Mouse (Mus musculus) megakaryocyte, adult 5-6 weeks (primary cell): ENCODE measurements around the gene Ugt1a10. TPM values are rescaled to one million over a fixed set of nuclear protein-coding genes. Genes with fewer than 3 reads are reported as not detected.
"Not testable (repeated sequence)": the region's sequence is repeated elsewhere in the genome, so short reads cannot be mapped to it uniquely, and the experiment has no call there.

Experiments
- ATAC-seq: 2 replicates; pipeline ENCODE4 v1.8.0; 2016; ENCODE audit warnings: mild to moderate bottlenecking, inconsistent platforms; ENCODE audit not compliant: poor library complexity, severe bottlenecking
- total RNA-seq, 2 experiments: library from RNA; stranded (forward) in 1 of 2; stranded (reverse) in 1 of 2; fragments of 153-499, 151-499 nt in 1 of 2; fragments of 221-1000, 200-1000 nt in 1 of 2; gene quantifications; 2 replicates each; pipeline versions ENCODE4 v1.2.3 to v1.2.4; 2015 to 2017

Gene Ugt1a10
- total RNA-seq (2015) = not detected in 2 replicates
- total RNA-seq (2017) = not detected in 2 replicates

- ATAC-seq = no peak
These were observed at the start of gene Ugt1a10 for GRCm38 (mm10) chr1:88055088-88055487. Gene Ugt1a10, plus strand, starts transcription at chr1:88055388.

- ATAC-seq = no peak
These were observed 47.4 kb upstream of the Ugt1a10 start for GRCm38 (mm10) chr1:88007692-88008210.

DNA sequence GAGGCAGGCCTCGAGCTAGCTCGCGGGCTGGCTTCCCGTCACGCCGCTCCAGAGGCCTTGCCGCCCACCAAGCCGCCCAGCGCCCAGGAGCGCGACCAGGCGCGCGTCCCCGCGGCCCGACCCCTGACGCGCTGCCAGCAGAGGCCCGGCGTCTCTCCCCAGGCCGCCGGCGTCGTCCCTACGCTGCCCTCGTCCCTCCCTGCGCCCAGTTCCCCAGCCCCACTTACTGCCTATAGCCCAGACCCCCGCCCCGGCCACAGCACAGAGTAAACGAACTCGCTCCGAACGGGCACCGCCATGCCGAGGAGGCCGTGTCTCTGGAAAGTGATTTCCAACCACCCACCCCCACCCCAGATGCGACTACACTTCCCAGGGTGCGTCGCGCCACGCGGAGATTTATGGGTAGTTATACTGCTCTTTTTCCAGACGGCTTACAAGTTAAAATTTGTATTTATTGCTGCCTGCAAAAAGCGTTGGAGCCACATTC is 46.9 kb upstream of the Ugt1a10 start, which contains the start of gene Usp40:
Gene Usp40 (minus strand): TSS at position 341 of the 487 bp plus-strand sequence.
- ATAC-seq = peak; percentile 94

GRCm38 (mm10) chr1:88008735-88009134 is 46.5 kb upstream of the Ugt1a10 start:
- ATAC-seq = no peak

- ATAC-seq = no peak
These were observed 45.7 kb upstream of the Ugt1a10 start for GRCm38 (mm10) chr1:88009521-88009920.

GRCm38 (mm10) chr1:88013726-88014125 is 41.5 kb upstream of the Ugt1a10 start:
- no peak for ATAC-seq

DNA sequence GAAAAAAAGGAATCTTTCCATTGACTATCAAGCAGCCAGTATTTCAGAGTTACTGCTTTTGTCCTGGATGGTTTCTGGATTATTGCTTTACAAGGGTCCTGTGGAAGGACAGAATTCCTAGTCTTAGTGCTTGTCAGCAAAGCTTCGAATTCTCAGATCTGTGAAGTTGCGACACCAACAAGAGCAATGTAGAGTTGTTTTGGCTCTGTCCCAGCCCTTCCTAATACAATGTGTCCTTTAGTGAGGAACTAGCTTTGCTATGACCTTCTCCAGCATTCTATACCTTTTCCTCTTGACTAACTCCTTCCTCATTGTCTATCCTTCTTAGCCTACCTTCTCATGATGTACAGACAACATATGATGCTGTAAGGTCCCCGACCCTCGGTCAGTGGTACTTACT is 41.0 kb upstream of the Ugt1a10 start:
- ATAC-seq = no peak

DNA sequence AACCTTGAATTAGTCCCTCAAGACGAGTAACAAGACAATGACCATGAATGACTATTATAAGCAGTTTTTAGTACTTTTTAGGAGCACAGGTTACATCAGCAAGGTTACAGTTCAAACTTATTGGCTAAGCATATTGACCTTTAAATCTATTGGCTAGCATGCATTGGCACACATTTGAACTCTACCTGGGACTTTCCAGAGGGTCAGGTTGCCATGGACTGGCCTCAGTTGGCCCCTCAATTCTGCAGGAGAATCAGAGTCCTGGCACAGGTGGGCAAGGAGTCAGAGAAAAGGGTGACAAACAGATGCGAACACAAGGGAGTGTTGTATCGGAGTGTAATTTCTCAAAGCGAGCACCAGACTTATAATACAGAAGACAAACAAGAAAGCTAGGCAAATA is 40.5 kb upstream of the Ugt1a10 start:
- no peak for ATAC-seq

DNA sequence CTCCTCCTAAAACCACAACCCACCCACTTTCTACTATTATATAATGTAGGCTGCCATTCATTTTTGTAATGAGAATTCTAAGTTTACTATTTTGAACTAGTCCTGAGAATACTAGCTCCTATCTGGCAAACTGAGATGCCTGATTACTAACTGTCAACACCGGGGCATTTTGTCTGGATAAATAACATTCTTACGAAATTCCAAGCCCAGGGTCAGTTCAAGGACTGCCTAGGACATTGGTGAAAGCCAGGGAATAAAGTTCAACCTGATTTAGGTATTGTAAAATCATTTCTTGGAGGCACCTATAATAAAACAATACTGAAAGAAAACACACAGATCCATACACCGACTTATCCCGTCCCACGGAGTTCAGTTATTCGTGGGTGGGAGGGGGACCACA is 39.8 kb upstream of the Ugt1a10 start:
- no peak for ATAC-seq

- ATAC-seq = not testable (repeated sequence)
These were observed 29.9 kb upstream of the Ugt1a10 start for GRCm38 (mm10) chr1:88025244-88025643.

- peak; percentile 77 for ATAC-seq
These were observed 12.1 kb upstream of the Ugt1a10 start for GRCm38 (mm10) chr1:88043044-88043443.

DNA sequence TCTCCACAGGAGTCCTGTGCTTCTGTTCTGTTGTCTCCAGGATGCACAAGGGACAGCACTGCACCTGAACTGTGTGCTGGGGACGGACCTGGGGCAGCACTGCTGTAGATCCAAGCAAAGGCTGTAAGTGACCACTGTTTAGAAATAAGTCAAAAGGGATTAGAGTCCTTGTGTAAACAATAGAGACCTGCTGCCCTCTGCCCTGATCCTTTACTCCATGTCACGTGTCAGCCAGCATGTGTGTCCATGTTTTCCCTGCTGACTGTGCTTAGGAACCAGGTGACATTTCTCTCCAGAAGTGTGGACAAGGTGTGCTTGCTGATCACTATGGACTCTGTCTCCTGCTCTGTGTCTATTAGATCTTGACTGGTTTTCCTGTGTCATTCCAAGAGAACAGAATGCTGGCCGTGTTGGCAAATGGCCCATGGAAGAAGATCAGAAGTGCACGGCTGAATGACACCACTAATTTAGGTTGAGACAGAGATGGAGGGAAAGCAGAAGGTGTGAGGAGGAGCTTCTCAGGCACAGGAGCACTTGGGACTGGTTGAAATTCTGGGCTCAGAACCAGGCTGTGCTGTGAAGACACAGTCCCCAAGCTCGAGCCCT is 10.3 kb upstream of the Ugt1a10 start:
- ATAC-seq = not testable (repeated sequence)

DNA sequence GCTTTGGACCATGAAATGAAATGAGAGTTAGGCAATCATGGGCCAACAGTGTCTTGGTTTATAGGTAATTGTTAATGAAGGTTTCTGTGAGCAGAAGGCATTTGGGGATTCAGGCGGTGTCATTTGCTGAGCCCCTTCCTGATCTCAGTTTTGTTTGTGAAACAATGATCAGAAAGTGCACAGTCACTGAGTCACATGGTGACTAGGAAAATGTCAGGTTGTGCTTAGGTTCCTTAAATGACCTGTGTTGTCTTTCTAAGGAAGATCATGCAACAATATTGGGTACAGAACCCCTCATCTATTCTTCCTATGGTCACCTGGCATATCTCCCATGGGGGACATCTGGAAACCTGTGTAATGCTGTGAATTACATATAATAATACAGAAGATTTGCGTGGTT is 7.8 kb upstream of the Ugt1a10 start:
- peak; percentile 68 for ATAC-seq

DNA sequence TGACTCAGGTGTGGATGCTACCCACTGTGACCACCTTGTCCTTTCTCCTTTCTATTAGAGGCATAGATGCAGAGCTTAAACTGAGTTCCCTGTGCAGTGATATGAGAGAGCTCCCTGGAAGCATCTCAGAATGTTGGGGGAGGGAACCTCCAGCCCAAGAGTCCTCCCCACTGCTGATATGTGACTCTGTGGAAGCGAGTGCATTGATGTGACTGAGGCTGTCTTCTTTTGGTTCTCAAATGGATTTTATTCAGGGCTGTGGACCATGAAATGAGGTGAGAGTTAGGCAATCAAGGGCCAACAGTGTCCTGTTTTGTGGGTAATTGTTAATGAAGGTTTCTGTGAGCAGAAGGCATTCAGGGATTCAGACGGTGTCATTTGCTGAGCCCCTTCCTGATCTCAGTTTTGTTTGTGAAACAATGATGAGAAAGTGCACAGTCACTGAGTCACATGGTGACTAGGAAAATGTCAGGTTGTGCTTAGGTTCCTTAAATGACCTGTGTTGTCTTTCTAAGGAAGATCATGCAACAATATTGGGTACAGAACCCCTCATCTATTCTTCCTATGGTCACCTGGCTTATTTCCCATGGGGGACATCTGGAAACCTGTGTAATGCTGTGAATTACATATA is 11.4 kb downstream of the Ugt1a10 start:
- ATAC-seq = peak; percentile 90

- ATAC-seq = no peak
These were observed 15.3 kb downstream of the Ugt1a10 start, which contains the start of gene Ugt1a9 for GRCm38 (mm10) chr1:88070495-88070894. Gene Ugt1a9, plus strand, starts transcription at chr1:88070800.

GRCm38 (mm10) chr1:88070902-88071301 is 15.7 kb downstream of the Ugt1a10 start:
- ATAC-seq = no peak

DNA sequence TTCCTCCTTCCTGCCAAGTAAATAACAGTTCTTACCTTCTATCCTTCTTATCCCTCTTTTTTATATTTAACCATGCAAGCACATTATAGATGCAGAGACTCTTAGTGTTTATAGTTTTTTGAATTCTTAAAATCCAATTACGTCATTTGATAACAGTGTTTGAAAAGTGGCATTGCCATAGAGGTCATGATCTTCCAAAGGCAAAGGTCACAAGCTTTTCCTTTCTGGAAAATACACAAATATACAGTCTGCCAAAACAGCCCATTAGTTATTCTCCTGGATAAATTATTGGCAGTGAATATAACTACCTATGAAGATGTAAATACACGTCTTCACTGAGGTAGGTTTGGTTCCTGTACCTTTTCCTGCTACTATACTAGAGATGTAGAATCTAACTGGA is 19.3 kb downstream of the Ugt1a10 start:
- no peak for ATAC-seq

GRCm38 (mm10) chr1:88077128-88077527 is 21.9 kb downstream of the Ugt1a10 start:
- peak; percentile 51; the same call in 1 of the 2 replicates for ATAC-seq

GRCm38 (mm10) chr1:88081670-88082069 is 26.5 kb downstream of the Ugt1a10 start:
- peak; percentile 62 for ATAC-seq

- ATAC-seq = no peak
These were observed 30.9 kb downstream of the Ugt1a10 start for GRCm38 (mm10) chr1:88086125-88086524.

- no peak for ATAC-seq
These were observed 32.3 kb downstream of the Ugt1a10 start, which contains the start of gene Ugt1a8 for GRCm38 (mm10) chr1:88087513-88087912. Gene Ugt1a8, plus strand, starts transcription at chr1:88087813.

GRCm38 (mm10) chr1:88092341-88092740 is 37.2 kb downstream of the Ugt1a10 start:
- ATAC-seq = peak; percentile 77
